Mouse (Mus musculus): Measurements from ENCODE around the gene Tlr4.

Gene Tlr4

GRCm38 (mm10) chr4:66900126-66900525 lies 72.7 kb downstream of the Tlr4 start:
- no peak for DNase-seq (ENCODE audit: low spot score)

GRCm38 (mm10) chr4:66901498-66901897 lies 74.1 kb downstream of the Tlr4 start:
- no peak for DNase-seq (ENCODE audit: low spot score)

- DNase-seq (ENCODE audit: low spot score) = no peak
These were observed 81.0 kb downstream of the Tlr4 start for GRCm38 (mm10) chr4:66908376-66908775.

- DNase-seq (ENCODE audit: low spot score) = no peak
These were observed 92.4 kb downstream of the Tlr4 start for GRCm38 (mm10) chr4:66919630-66920372.

GRCm38 (mm10) chr4:66923616-66924276 lies 96.4 kb downstream of the Tlr4 start:
- peak; percentile 71 for DNase-seq (ENCODE audit: low spot score)

GRCm38 (mm10) chr4:66926066-66926465 lies 98.7 kb downstream of the Tlr4 start:
- no peak for DNase-seq (ENCODE audit: low spot score)

GRCm38 (mm10) chr4:66927537-66928088 lies 100.2 kb downstream of the Tlr4 start:
- no peak for DNase-seq (ENCODE audit: low spot score)

GRCm38 (mm10) chr4:66938489-66939061 lies 111.2 kb downstream of the Tlr4 start:
- no peak for DNase-seq (ENCODE audit: low spot score)

- DNase-seq (ENCODE audit: low spot score) = no peak
These were observed 114.5 kb downstream of the Tlr4 start for GRCm38 (mm10) chr4:66941894-66942293.

GRCm38 (mm10) chr4:66943699-66944098 lies 116.3 kb downstream of the Tlr4 start:
- no peak for DNase-seq (ENCODE audit: low spot score)

- DNase-seq (ENCODE audit: low spot score) = no peak
These were observed 120.3 kb downstream of the Tlr4 start for GRCm38 (mm10) chr4:66947657-66948056.

GRCm38 (mm10) chr4:66974918-66975317 lies 147.5 kb downstream of the Tlr4 start:
- no peak for DNase-seq (ENCODE audit: low spot score)

Data from layer of hippocampus, adult 11-12 months (tissue).